18 mouse cellular contexts compared by ENCODE assay signal in the genomic region with DNA sequence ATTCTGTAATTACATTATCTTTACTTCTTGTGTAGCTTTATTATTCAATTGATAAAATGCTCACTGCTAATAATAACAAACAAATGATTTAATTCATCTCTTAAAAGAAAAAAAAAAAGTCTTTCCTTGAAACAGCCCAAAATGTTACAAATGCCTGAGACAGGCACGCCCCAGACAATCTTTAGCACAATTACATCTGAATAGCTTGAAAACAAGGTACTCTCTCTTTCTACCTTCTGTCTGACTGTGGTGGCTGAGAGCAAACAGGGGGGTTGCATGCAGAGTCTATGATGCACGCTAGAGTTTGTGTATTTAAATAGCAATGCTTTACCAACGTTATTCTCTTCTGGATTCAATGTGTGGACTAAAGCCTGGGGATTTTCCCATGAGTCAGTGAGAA.
DNase-seq lines count a peak whose midpoint lies in the region; TF ChIP-seq lines count a peak whose summit lies in the region.
"Had no signal": no experiment of that assay in that cellular context is flagged by ENCODE, and none has a peak within 500 bp of the region (broad histone marks: within the 10 kb centered on the region; RNA-seq: fewer than 3 reads in every experiment).

No protein-coding gene starts in this region.

- no peak overlapping the region for H3K9ac ChIP-seq in ES-E14 (ENCODE audit: insufficient read depth, low read depth, low read length, poor library complexity, severe bottlenecking)
- H3K9ac ChIP-seq: embryonic facial prominence, embryonic 12.5 days; forebrain, embryonic 13.5 days; forebrain, embryonic 15.5 days; forebrain, postnatal 0 days had no signal

- in situ Hi-C loops in ES-E14 (cut with MboI; ENCODE audit: low sequenced_read_pairs in 2 of 2, unreplicated experiment in 2 of 2) = no loop called here

- H3K36me3 ChIP-seq in ES-E14 (ENCODE audit: control insufficient read depth, insufficient read depth, low read length, poor library complexity, severe bottlenecking) = no peaks in the 10 kb centered on the region
- H3K36me3 ChIP-seq: embryonic facial prominence, embryonic 10.5 days; embryonic facial prominence, embryonic 12.5 days; forebrain, embryonic 15.5 days had no signal

- DNase-seq in ES-CJ7 (ENCODE audit: low read depth, low spot score) (peak; percentile 53), ES-E14 (ENCODE audit: low read depth, low spot score) (peak; percentile 21), ZHBTc4 (ENCODE audit: low read depth, low spot score) (peak; percentile 18)
- no peak for DNase-seq in lung, postnatal 14 days
- DNase-seq in spleen, postnatal 14 days (ENCODE audit: low spot score in 2 of 2) = no peak
- DNase-seq: adrenal gland, adult 8-10 months; adrenal gland, postnatal 14 days; adrenal gland, postnatal 36 days; cerebellum, adult 11-12 months; cerebellum, adult 2 months; cerebellum, adult 9-10 months; cerebellum, postnatal 10 days; cerebellum, postnatal 25 days; forebrain, postnatal 0 days had no signal

- no peak overlapping the region for H3K27ac ChIP-seq in ES-E14 (ENCODE audit: insufficient read depth, low read depth, low read length, poor library complexity, severe bottlenecking)
- H3K27ac ChIP-seq: embryonic facial prominence, embryonic 10.5 days; embryonic facial prominence, embryonic 12.5 days; forebrain, embryonic 13.5 days; forebrain, embryonic 15.5 days had no signal

- no peaks in the 10 kb centered on the region for H3K9me3 ChIP-seq in ES-E14 (ENCODE audit: control insufficient read depth, insufficient read depth, low read depth, low read length)
- H3K9me3 ChIP-seq: embryonic facial prominence, embryonic 10.5 days; embryonic facial prominence, embryonic 12.5 days; forebrain, embryonic 13.5 days; forebrain, embryonic 15.5 days had no signal

- no peak overlapping the region for H3K4me3 ChIP-seq in ES-E14 (ENCODE audit: insufficient read depth in 1 of 2, low read depth in 1 of 2, low read length in 2 of 2, poor library complexity in 1 of 2, severe bottlenecking in 1 of 2)
- H3K4me3 ChIP-seq: embryonic facial prominence, embryonic 10.5 days; embryonic facial prominence, embryonic 12.5 days; forebrain, embryonic 13.5 days; forebrain, embryonic 15.5 days had no signal

- H3K4me1 ChIP-seq in ES-E14 (ENCODE audit: control insufficient read depth in 2 of 2, insufficient read depth in 2 of 2, low read length in 2 of 2, poor library complexity in 1 of 2) = peaks cover 0 to 2% of the 10 kb centered on the region in 2 experiments; a peak in 1 of 4 replicates
- H3K4me1 ChIP-seq: embryonic facial prominence, embryonic 10.5 days; embryonic facial prominence, embryonic 12.5 days; forebrain, embryonic 13.5 days; forebrain, embryonic 15.5 days had no signal

TF ChIP-seq in ES-E14, 5 proteins besides CTCF, POLR2A, EP300 and RAD21:
- TF ChIP-seq ZNF384 (IDR thresholded peaks at IDR 0.05; ENCODE audit: low read depth, low read length) (peak; percentile 54; the same call in 1 of the 2 replicates), HCFC1 (IDR thresholded peaks at IDR 0.05; ENCODE audit: borderline replicate concordance, insufficient read depth, low read length) (no peak)
TF ChIP-seq in ES-E14: peak in this region for 1.

Comparison
In these comparisons a context has a peak if more than half of its experiments do, and no peak if none do; other contexts are left out.
1. DNase-seq: peak in ES-CJ7 (single experiment), ES-E14 (single experiment) and ZHBTc4 (single experiment); none in lung, postnatal 14 days (single experiment) and spleen, postnatal 14 days (0 of 2).